Mouse (Mus musculus) retina, adult 2 months (tissue): ENCODE data around the gene Flt3.

Experiments
- DNase-seq: peaks from one replicate; pipeline ENCODE4 v3.0.0-alpha.2; 2012; ENCODE audit warnings: low read depth, low spot score

Gene Flt3

DNA sequence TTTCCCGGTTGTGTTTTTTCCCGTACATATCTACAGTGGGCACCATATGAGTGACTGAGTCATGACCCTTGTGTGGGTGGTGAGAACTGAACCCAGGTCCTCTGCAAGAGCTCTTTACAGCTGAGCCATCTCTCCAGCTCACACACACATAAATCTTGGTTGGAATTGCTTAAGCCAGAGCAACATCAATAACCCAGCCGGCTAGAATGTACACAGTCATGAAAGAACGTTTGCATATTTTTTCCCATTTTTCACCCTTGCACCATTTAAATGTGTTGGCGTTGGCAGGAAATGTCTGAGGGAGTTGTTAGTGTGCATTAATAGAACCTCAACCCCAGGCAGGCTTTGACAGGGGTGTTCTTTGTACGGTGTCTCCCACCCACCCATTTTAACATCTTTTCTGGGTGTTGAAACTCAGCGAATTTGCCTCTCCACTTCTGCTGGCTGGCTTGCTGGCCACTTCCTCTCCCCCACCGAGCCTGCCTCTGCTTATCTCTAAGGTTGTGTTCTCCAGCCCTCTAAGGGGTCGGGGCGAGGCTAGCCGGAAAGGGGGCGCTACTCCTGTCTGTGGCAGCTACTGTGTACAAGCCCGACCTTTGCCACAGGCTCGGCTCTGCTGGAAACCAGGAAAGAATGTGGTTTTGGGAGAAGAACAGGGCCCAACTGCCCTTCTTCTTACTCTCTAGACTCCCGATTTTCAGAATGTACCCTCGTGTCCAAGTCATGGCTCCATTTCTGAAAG lies 108.4 kb downstream of the Flt3 start:
- no peak for DNase-seq

GRCm38 (mm10) chr5:147284365-147284764 lies 115.9 kb downstream of the Flt3 start:
- no peak for DNase-seq
